Mouse (Mus musculus): ENCODE data around the gene Mctp2. TPM values are rescaled to one million over a fixed set of nuclear protein-coding genes. Genes with fewer than 3 reads are reported as not detected.
A peak's percentile ranks its signal among the peaks of the same experiment; 100 is the strongest.

Mctp2 gene
- polyA plus RNA-seq, 1 experiment from 2014 or later, result 3.9 TPM

GRCm38 (mm10) chr7:72181651-72182050 lies 124.8 kb downstream of the Mctp2 start:
- H3K4me3 ChIP-seq (ENCODE audit: low read depth, low read length), result no peak overlapping the region
- no peak overlapping the region for H3K9ac ChIP-seq (replicated peaks; ENCODE audit: low read depth, low read length)
- H3K4me1 ChIP-seq (ENCODE audit: control insufficient read depth, insufficient read depth, low read length), result no peaks in the 10 kb centered on the region
- no peak for ATAC-seq (ENCODE audit: insufficient number of reproducible peaks, insufficient read depth, low FRiP score, low read depth)
- H3K4me2 ChIP-seq (replicated peaks; ENCODE audit: low read depth, low read length), result no peak overlapping the region
- H3K27me3 ChIP-seq (ENCODE audit: control insufficient read depth, insufficient read depth, low read length), result no peaks in the 10 kb centered on the region
- WGBS, result 35% methylated on average over 5 of the region's 5 CpGs
- no peaks in the 10 kb centered on the region for H3K9me3 ChIP-seq (ENCODE audit: control insufficient read depth, low read depth, low read length)
- H3K36me3 ChIP-seq (ENCODE audit: control insufficient read depth, insufficient read depth, low read length), result no peaks in the 10 kb centered on the region
- no peak overlapping the region for H3K27ac ChIP-seq (ENCODE audit: low read length)

GRCm38 (mm10) chr7:72169320-72169719 lies 137.1 kb downstream of the Mctp2 start:
- Histone ChIP-seq H3K4me1 (ENCODE audit: control insufficient read depth, insufficient read depth, low read length) (no peaks in the 10 kb centered on the region), H3K27me3 (ENCODE audit: control insufficient read depth, insufficient read depth, low read length) (no peaks in the 10 kb centered on the region), H3K9me3 (ENCODE audit: control insufficient read depth, low read depth, low read length) (no peaks in the 10 kb centered on the region), H3K9ac (replicated peaks; ENCODE audit: low read depth, low read length) (no peak overlapping the region), H3K4me3 (ENCODE audit: low read depth, low read length) (no peak overlapping the region), H3K27ac (ENCODE audit: low read length) (no peak overlapping the region), H3K36me3 (ENCODE audit: control insufficient read depth, insufficient read depth, low read length) (no peaks in the 10 kb centered on the region), H3K4me2 (replicated peaks; ENCODE audit: low read depth, low read length) (no peak overlapping the region)
- ATAC-seq (ENCODE audit: insufficient number of reproducible peaks, insufficient read depth, low FRiP score, low read depth), result no peak
- WGBS, result 60% methylated on average over 2 of the region's 2 CpGs

GRCm38 (mm10) chr7:72165726-72166701 lies 140.4 kb downstream of the Mctp2 start:
- no peaks in the 10 kb centered on the region for H3K27me3 ChIP-seq (ENCODE audit: control insufficient read depth, insufficient read depth, low read length)
- no peak overlapping the region for H3K9ac ChIP-seq (replicated peaks; ENCODE audit: low read depth, low read length)
- no peak overlapping the region for H3K27ac ChIP-seq (ENCODE audit: low read length)
- H3K36me3 ChIP-seq (ENCODE audit: control insufficient read depth, insufficient read depth, low read length), result no peaks in the 10 kb centered on the region
- H3K4me2 ChIP-seq (replicated peaks; ENCODE audit: low read depth, low read length), result no peak overlapping the region
- no peak for ATAC-seq (ENCODE audit: insufficient number of reproducible peaks, insufficient read depth, low FRiP score, low read depth)
- no peaks in the 10 kb centered on the region for H3K9me3 ChIP-seq (ENCODE audit: control insufficient read depth, low read depth, low read length)
- WGBS, result 66% methylated on average over 13 of the region's 13 CpGs
- H3K4me3 ChIP-seq (ENCODE audit: low read depth, low read length), result no peak overlapping the region
- H3K4me1 ChIP-seq (ENCODE audit: control insufficient read depth, insufficient read depth, low read length), result no peaks in the 10 kb centered on the region

GRCm38 (mm10) chr7:72162256-72162655 lies 144.2 kb downstream of the Mctp2 start:
- Histone ChIP-seq H3K9ac (replicated peaks; ENCODE audit: low read depth, low read length) (no peak overlapping the region), H3K27me3 (ENCODE audit: control insufficient read depth, insufficient read depth, low read length) (no peaks in the 10 kb centered on the region), H3K9me3 (ENCODE audit: control insufficient read depth, low read depth, low read length) (no peaks in the 10 kb centered on the region), H3K4me3 (ENCODE audit: low read depth, low read length) (no peak overlapping the region), H3K4me1 (ENCODE audit: control insufficient read depth, insufficient read depth, low read length) (0 out of 2 replicates have a peak, but pooled peaks cover 5% of the 10 kb centered on the region), H3K36me3 (ENCODE audit: control insufficient read depth, insufficient read depth, low read length) (no peaks in the 10 kb centered on the region), H3K4me2 (replicated peaks; ENCODE audit: low read depth, low read length) (no peak overlapping the region), H3K27ac (ENCODE audit: low read length) (no peak overlapping the region)
- 37% methylated on average over 1 of the region's 1 CpGs for WGBS
- no peak for ATAC-seq (ENCODE audit: insufficient number of reproducible peaks, insufficient read depth, low FRiP score, low read depth)

GRCm38 (mm10) chr7:72159513-72160063 lies 146.8 kb downstream of the Mctp2 start:
- Histone ChIP-seq H3K27ac (ENCODE audit: low read length) (peak overlapping the region; percentile 55; the same call in 1 of the 2 replicates), H3K9me3 (ENCODE audit: control insufficient read depth, low read depth, low read length) (no peaks in the 10 kb centered on the region), H3K4me3 (ENCODE audit: low read depth, low read length) (no peak overlapping the region), H3K36me3 (ENCODE audit: control insufficient read depth, insufficient read depth, low read length) (no peaks in the 10 kb centered on the region), H3K4me2 (replicated peaks; ENCODE audit: low read depth, low read length) (no peak overlapping the region), H3K9ac (replicated peaks; ENCODE audit: low read depth, low read length) (no peak overlapping the region), H3K27me3 (ENCODE audit: control insufficient read depth, insufficient read depth, low read length) (no peaks in the 10 kb centered on the region), H3K4me1 (ENCODE audit: control insufficient read depth, insufficient read depth, low read length) (0 out of 2 replicates have a peak, but pooled peaks cover 5% of the 10 kb centered on the region)
- no peak for ATAC-seq (ENCODE audit: insufficient number of reproducible peaks, insufficient read depth, low FRiP score, low read depth)
- WGBS, result 56% methylated on average over 4 of the region's 4 CpGs

GRCm38 (mm10) chr7:72150799-72151708 lies 155.4 kb downstream of the Mctp2 start:
- H3K9ac ChIP-seq (replicated peaks; ENCODE audit: low read depth, low read length), result no peak overlapping the region
- no peak for ATAC-seq (ENCODE audit: insufficient number of reproducible peaks, insufficient read depth, low FRiP score, low read depth)
- no peaks in the 10 kb centered on the region for H3K27me3 ChIP-seq (ENCODE audit: control insufficient read depth, insufficient read depth, low read length)
- H3K9me3 ChIP-seq (ENCODE audit: control insufficient read depth, low read depth, low read length), result no peaks in the 10 kb centered on the region
- H3K4me2 ChIP-seq (replicated peaks; ENCODE audit: low read depth, low read length), result no peak overlapping the region
- H3K36me3 ChIP-seq (ENCODE audit: control insufficient read depth, insufficient read depth, low read length), result no peaks in the 10 kb centered on the region
- peaks cover 5% of the 10 kb centered on the region; the same call in 1 of the 2 replicates for H3K4me1 ChIP-seq (ENCODE audit: control insufficient read depth, insufficient read depth, low read length)
- 42% methylated on average over 7 of the region's 7 CpGs for WGBS
- no peak overlapping the region for H3K27ac ChIP-seq (ENCODE audit: low read length)
- no peak overlapping the region for H3K4me3 ChIP-seq (ENCODE audit: low read depth, low read length)

GRCm38 (mm10) chr7:72149073-72149472 lies 157.3 kb downstream of the Mctp2 start:
- 15% methylated on average over 3 of the region's 3 CpGs for WGBS
- no peak overlapping the region for H3K4me2 ChIP-seq (replicated peaks; ENCODE audit: low read depth, low read length)
- no peaks in the 10 kb centered on the region for H3K9me3 ChIP-seq (ENCODE audit: control insufficient read depth, low read depth, low read length)
- no peak for ATAC-seq (ENCODE audit: insufficient number of reproducible peaks, insufficient read depth, low FRiP score, low read depth)
- H3K27ac ChIP-seq (ENCODE audit: low read length), result no peak overlapping the region
- no peak overlapping the region for H3K9ac ChIP-seq (replicated peaks; ENCODE audit: low read depth, low read length)
- H3K4me1 ChIP-seq (ENCODE audit: control insufficient read depth, insufficient read depth, low read length), result peaks cover 5% of the 10 kb centered on the region; the same call in 1 of the 2 replicates
- no peaks in the 10 kb centered on the region for H3K27me3 ChIP-seq (ENCODE audit: control insufficient read depth, insufficient read depth, low read length)
- H3K4me3 ChIP-seq (ENCODE audit: low read depth, low read length), result no peak overlapping the region
- no peaks in the 10 kb centered on the region for H3K36me3 ChIP-seq (ENCODE audit: control insufficient read depth, insufficient read depth, low read length)

GRCm38 (mm10) chr7:72146849-72147248 lies 159.6 kb downstream of the Mctp2 start:
- Histone ChIP-seq H3K4me1 (ENCODE audit: control insufficient read depth, insufficient read depth, low read length) (peaks cover 5% of the 10 kb centered on the region; the same call in 1 of the 2 replicates), H3K4me2 (replicated peaks; ENCODE audit: low read depth, low read length) (no peak overlapping the region), H3K9me3 (ENCODE audit: control insufficient read depth, low read depth, low read length) (no peaks in the 10 kb centered on the region), H3K9ac (replicated peaks; ENCODE audit: low read depth, low read length) (no peak overlapping the region), H3K27me3 (ENCODE audit: control insufficient read depth, insufficient read depth, low read length) (no peaks in the 10 kb centered on the region), H3K27ac (ENCODE audit: low read length) (no peak overlapping the region), H3K4me3 (ENCODE audit: low read depth, low read length) (no peak overlapping the region), H3K36me3 (ENCODE audit: control insufficient read depth, insufficient read depth, low read length) (no peaks in the 10 kb centered on the region)
- no peak for ATAC-seq (ENCODE audit: insufficient number of reproducible peaks, insufficient read depth, low FRiP score, low read depth)
